Mouse (Mus musculus) ES-Bruce4 (cell line): ENCODE results near the gene 9530077C05Rik. TPM values are rescaled to one million over a fixed set of nuclear protein-coding genes. Genes with fewer than 3 reads are reported as not detected.
"Not testable (repeated sequence)": the region's sequence is repeated elsewhere in the genome, so short reads cannot be mapped to it uniquely, and the experiment has no call there.

Experiments
- H3K27ac ChIP-seq: 2 replicates; pipeline ENCODE4 v1.5.1; 2012; ENCODE audit warnings: low read length, inconsistent platforms; ENCODE audit not compliant: insufficient read depth
- H3K27me3 ChIP-seq: 2 replicates; pipeline ENCODE4 v1.6.1; 2012; ENCODE audit warnings: mild to moderate bottlenecking, low read length, inconsistent platforms; ENCODE audit not compliant: control insufficient read depth, poor library complexity, insufficient read depth, severe bottlenecking
- H3K36me3 ChIP-seq: 2 replicates; pipeline ENCODE4 v1.6.1; 2012; ENCODE audit warnings: inconsistent platforms, mild to moderate bottlenecking, low read length, moderate library complexity; ENCODE audit not compliant: control insufficient read depth, poor library complexity, insufficient read depth, severe bottlenecking
- H3K4me1 ChIP-seq: one replicate; pipeline ENCODE4 v1.8.1; 2011; ENCODE audit warnings: low read length; ENCODE audit not compliant: control insufficient read depth, insufficient read depth
- H3K4me3 ChIP-seq: 2 replicates; pipeline ENCODE4 v1.5.1; 2011; ENCODE audit warnings: low read depth, mild to moderate bottlenecking, low read length
- H3K9ac ChIP-seq: 2 replicates; pipeline ENCODE4 v1.6.1; 2012; ENCODE audit warnings: low read depth, mild to moderate bottlenecking, inconsistent platforms; ENCODE audit not compliant: poor library complexity, severe bottlenecking
- H3K9me3 ChIP-seq: replicated peaks from 2 replicates; pipeline ENCODE4 v1.6.1; 2012; ENCODE audit warnings: mild to moderate bottlenecking, low read length, inconsistent platforms; ENCODE audit not compliant: control insufficient read depth, poor library complexity, insufficient read depth, severe bottlenecking
- CTCF ChIP-seq: IDR thresholded peaks from one replicate; pipeline ENCODE4 v1.8.1; 2011; ENCODE audit warnings: low read depth, low read length
- EP300 ChIP-seq: IDR thresholded peaks from 2 replicates; pipeline ENCODE4 v1.6.1; 2011; ENCODE audit warnings: low read depth, low read length; ENCODE audit not compliant: insufficient read depth
- POLR2A ChIP-seq: IDR thresholded peaks from one replicate; pipeline ENCODE4 v1.8.1; 2011; ENCODE audit warnings: low read length; ENCODE audit not compliant: insufficient read depth
- polyA plus RNA-seq: library from polyadenylated mRNA; stranded (reverse); fragments of >200 nt; gene quantifications from 2 replicates; pipeline ENCODE4 v1.2.4, GENCODE M21; 2011; ENCODE audit warnings: low read depth; ENCODE audit not compliant: missing spikeins, insufficient read depth, insufficient read length

9530077C05Rik gene
- polyA plus RNA-seq, 1 experiment = 3.8 TPM

DNA sequence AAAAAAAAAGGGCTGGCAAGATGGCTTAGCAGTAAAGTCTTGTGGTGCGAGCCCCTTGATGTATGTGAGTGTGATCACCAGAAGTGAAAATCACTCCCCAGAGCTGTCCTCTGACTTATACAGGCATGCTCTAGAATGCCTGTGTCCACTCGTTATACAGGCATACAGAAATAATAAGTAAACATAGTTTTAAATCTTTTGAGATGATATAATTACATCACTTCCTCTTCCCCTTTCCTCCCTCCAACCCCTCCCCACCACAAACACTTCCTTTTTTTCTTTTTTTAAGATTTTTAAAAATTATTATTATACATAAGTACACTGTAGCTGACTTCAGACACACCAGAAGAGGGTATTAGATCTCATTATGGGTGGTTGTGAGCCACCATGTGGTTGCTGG is 16.6 kb upstream of the 9530077C05Rik start:
- no peaks in the 10 kb centered on the region for H3K9me3 ChIP-seq
- no peaks in the 10 kb centered on the region for H3K36me3 ChIP-seq
- H3K4me1 ChIP-seq = no peaks in the 10 kb centered on the region
- H3K4me3 ChIP-seq = no peak overlapping the region
- no peak overlapping the region for H3K27ac ChIP-seq
- no peak overlapping the region for H3K9ac ChIP-seq
- TF ChIP-seq POLR2A (no peak), EP300 (no peak), CTCF (no peak)
- H3K27me3 ChIP-seq = no peaks in the 10 kb centered on the region

DNA sequence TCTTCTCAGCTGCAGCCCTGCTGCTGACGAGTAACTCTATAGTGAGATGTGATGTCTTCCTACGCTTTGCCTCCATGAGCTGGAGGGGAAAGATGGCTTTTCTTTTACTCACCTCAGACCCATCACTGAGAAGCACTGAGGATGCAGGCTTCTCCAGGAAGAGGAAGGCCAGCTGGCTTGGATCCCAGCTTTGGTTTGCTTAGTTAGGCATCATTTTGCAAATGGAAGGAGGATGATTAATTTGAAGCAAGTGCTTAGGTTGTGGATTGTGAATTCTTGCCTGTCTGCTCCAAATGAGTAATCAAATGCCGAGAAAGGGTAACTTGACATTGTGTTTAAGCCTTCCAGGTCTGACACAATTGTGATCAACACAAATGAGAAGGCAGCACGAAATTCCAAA is 12.3 kb upstream of the 9530077C05Rik start:
- no peaks in the 10 kb centered on the region for H3K36me3 ChIP-seq
- H3K4me3 ChIP-seq = no peak overlapping the region
- no peak overlapping the region for H3K9ac ChIP-seq
- no peak for TF ChIP-seq CTCF
- no peak for TF ChIP-seq POLR2A
- TF ChIP-seq EP300 = no peak
- H3K27me3 ChIP-seq = no peaks in the 10 kb centered on the region
- H3K9me3 ChIP-seq = no peaks in the 10 kb centered on the region
- H3K4me1 ChIP-seq = no peaks in the 10 kb centered on the region
- no peak overlapping the region for H3K27ac ChIP-seq

DNA sequence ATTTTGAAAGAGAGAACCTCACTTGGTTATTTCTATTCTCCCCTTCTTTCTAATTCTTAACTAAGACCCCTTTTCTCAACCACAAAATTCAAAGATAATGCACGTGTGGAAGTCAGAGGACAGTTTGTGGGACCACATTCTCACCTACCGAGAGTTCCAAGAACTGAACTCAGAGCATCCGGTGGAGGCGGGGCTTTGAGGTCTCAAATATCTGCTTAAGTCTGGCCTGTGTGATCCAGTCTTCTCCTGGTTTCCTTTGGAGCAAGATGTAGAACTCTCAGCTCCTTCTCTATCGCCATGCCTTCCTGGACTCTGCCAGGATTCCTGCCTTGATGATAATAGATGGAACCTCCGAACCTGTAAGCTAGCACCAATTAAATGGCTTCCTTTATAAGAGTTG is 9.3 kb upstream of the 9530077C05Rik start:
- H3K4me3 ChIP-seq = no peak overlapping the region
- H3K9me3 ChIP-seq = no peaks in the 10 kb centered on the region
- H3K9ac ChIP-seq = no peak overlapping the region
- no peaks in the 10 kb centered on the region for H3K4me1 ChIP-seq
- no peaks in the 10 kb centered on the region for H3K36me3 ChIP-seq
- no peak for TF ChIP-seq CTCF
- no peak overlapping the region for H3K27ac ChIP-seq
- H3K27me3 ChIP-seq = no peaks in the 10 kb centered on the region

DNA sequence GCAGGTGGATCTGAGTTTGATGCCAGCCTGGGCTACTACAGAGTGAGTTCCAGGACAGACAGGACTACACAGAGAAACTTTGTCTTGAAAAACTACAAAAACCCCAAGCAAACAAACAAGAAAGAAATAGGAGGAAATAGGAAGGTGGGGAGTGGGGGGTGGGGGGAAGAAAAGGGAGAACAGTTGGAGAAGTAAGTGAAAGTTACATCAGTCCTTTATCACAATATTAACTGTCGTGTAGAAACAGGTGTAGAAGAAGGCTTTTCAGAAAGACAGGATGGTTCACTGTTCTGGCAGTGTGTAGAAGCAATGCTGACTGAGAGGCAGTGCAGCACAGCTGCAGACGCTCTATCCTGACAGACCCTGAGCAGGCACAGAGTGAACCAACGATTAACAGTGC is 8.3 kb upstream of the 9530077C05Rik start:
- H3K4me1 ChIP-seq = no peaks in the 10 kb centered on the region
- H3K36me3 ChIP-seq = no peaks in the 10 kb centered on the region
- TF ChIP-seq CTCF = no peak
- no peak overlapping the region for H3K4me3 ChIP-seq
- no peak overlapping the region for H3K9ac ChIP-seq
- H3K27me3 ChIP-seq = no peaks in the 10 kb centered on the region
- H3K9me3 ChIP-seq = no peaks in the 10 kb centered on the region
- H3K27ac ChIP-seq = no peak overlapping the region

DNA sequence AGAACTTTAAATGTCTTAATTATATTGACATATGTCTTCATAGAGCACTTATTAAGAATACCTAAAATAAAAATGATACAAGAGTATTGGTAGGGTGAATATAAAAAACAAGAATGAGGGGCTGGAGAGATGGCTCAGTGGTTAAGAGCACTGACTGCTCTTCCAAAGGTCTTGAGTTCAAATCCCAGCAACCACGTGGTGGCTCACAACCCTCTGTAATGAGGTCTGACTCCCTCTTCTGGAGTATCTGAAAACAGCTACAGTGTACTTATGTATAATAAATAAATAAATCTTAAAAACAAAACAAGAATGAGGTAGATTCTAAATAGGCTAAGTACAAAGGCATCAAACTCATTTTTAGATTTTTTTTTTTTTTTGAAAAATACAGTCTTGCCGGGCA is 7.8 kb upstream of the 9530077C05Rik start:
- H3K9me3 ChIP-seq, H3K4me1 ChIP-seq, H3K27me3 ChIP-seq, H3K36me3 ChIP-seq, H3K4me3 ChIP-seq, H3K27ac ChIP-seq, H3K9ac ChIP-seq: not testable (repeated sequence)

DNA sequence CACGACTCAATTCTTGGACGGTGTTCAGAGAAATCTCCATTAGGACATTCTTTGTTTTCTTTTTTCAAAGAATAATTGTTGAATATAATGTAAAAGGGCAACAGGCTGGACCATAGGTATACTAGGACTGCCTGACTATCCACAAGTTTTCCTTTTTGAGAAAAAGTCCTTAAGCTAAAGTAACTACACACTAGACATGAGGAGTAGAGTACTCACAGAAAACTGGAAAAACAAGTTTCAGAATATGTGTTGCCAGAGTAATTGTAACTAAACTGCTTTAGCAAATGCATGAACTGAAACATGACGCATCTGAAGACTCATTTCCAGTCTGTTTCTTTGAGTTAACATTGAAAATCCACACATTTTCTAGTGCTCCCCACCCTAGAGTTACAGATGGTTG is 5.9 kb upstream of the 9530077C05Rik start:
- no peak overlapping the region for H3K27ac ChIP-seq
- no peak for TF ChIP-seq CTCF

DNA sequence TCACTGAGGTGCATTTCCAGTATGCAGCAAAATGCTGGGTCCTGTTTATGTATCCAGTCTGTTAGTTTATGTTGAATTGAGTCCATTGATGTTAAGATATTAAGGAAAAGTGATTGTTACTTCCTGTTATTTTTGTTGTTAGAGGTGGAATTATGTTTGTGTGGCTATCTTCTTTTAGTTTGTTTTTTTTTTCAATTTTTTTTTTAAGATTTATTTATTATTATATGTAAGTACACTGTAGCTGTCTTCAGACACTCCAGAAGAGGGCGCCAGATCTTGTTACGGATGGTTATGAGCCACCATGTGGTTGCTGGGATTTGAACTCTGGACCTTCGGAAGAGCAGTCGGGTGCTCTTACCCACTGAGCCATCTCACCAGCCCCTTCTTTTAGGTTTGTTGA is 3.7 kb upstream of the 9530077C05Rik start:
- H3K9ac ChIP-seq, H3K9me3 ChIP-seq, H3K27me3 ChIP-seq, H3K4me1 ChIP-seq, H3K4me3 ChIP-seq, H3K27ac ChIP-seq, H3K36me3 ChIP-seq: not testable (repeated sequence)

More for the DNA sequence above, 5.9 kb upstream of the 9530077C05Rik start:
- Histone ChIP-seq H3K9me3 (no peaks in the 10 kb centered on the region), H3K9ac (no peak overlapping the region), H3K27me3 (no peaks in the 10 kb centered on the region), H3K36me3 (no peaks in the 10 kb centered on the region), H3K4me1 (no peaks in the 10 kb centered on the region), H3K4me3 (no peak overlapping the region)
